Mouse (Mus musculus) left cerebral cortex, postnatal 10 days (tissue): ENCODE results near the gene Ddr1. TPM values are rescaled to one million over a fixed set of nuclear protein-coding genes. Genes with fewer than 3 reads are reported as not detected.

ENCODE experiments used
- DNase-seq, 2 experiments: peaks; one replicate each; pipeline ENCODE4 v3.0.0; 2021 to 2022; ENCODE audit warnings: low spot score in 2 of 2, mixed read lengths in 1 of 2; ENCODE audit errors: extremely low spot score in 1 of 2
- intact Hi-C: fragments of 180-260 bp; cut with DNase I; formaldehyde crosslinking; loops from one replicate; pipeline ENCODE4 v1.15.1; 2025
- total RNA-seq, 2 experiments: library from RNA; stranded (reverse); gene quantifications; 2 replicates each; pipeline ENCODE4 v1.2.3; 2021

Gene Ddr1
- total RNA-seq, 2 experiments from 2014 or later = 39.6 to 40.1 TPM

DNA sequence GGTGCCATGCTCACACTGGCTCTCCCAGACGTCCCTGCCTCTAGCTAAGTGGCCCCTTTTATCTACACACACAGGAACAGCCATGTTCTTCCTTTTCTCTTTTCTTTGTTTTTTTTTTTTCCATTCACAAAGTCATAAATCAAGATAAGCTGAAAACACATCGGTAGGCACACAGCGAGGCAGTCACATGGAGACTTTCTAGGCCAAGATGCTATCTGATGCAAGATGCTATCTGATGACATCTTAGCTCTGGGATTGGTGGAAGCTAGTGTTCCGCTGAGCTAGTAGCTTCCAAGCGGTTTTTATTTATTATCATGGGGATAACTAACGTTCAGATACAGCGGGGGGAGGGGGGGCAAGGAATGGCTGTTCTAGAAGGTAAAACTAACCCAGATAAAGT is 22.6 kb upstream of the Ddr1 start:
- intact Hi-C loops = no loop called here
- no peak for DNase-seq

DNA sequence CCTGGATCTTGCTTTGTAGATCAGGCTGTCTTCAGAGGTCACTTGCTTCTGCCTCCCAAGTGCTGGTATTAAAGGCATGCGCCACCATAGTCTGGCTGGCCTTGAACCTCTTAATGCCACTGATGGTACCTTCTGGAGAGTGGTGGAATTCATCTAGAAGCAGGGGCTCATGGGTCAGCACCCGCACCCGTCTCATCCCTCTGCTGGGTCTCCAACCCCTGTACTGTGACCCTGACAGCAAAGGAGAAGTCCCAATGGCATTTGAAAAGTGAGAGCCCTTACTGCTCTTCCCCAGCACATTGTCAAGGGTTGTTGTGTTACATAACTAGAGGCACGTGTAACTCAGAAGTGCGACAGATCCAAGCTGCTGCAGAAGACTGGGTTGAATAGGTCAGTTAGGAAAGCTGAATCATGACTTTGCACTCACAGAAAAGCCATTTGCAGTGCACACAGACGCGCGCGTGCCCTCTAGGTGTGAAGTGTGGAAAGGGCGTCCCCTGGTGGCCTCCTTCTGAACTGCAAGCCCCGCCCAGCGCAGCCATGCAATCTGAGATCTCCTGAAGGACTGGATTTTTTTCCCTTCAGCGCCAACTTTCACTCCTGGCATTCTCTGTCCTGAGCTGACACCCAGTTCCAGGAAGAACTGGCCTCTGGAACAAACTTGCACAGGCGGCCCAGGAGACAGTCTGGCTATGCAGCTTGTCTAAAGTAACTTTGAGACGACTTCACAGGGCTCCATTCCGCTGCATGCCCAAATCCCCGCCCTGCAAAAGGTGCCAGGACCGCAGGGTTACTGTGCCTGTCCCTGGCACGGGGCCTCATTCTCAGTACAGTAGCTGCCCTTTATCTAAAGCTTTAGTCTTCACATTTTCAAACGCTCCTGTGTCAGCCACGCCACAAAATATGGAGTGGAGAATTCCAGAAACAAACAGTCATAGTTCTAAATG is 21.1 kb upstream of the Ddr1 start:
- intact Hi-C loops = no loop called here
- peak; percentile 84 to 87 for DNase-seq

DNA sequence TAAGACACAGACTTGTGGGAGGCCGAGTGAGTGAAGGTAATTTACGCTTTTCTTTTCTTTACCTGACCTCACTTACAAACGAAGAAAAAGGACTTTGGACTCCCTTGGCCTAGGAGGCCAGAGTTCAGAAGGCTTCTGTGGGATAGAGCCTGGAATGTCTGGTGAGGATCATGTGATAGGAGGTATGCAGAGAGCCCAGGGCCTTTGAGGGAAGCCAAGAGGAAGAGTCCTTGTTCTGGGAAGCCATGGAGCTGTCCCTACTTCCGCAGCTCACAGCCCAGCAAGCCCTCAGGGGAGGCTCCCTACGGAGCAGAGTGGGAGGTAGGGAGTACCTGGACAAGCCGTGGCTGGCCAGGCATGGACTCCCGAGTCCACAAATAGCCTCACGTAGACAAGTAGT is 17.3 kb upstream of the Ddr1 start:
- no peak for DNase-seq
- intact Hi-C loops = no loop called here

DNA sequence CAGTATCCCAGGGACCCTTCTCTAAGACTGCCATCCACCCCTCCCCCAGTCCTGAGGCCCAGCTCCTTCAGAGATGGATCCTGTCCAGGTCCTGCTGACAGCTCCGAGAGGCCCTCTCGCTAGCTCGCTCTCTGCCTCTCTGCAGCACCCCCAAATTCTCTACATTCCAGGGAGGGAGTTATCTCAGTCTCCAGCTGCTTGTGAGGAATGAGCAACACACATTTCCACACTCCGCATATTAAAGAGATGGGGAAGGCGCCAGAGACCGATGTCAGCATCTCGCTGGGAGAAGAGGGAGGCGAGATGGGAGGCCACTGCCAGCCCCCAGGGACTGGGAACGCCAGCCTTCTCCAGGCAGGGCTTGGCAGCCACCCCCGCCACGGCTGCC is 15.9 kb upstream of the Ddr1 start:
- DNase-seq = peak in 1 of 2 experiments; percentile 72

DNA sequence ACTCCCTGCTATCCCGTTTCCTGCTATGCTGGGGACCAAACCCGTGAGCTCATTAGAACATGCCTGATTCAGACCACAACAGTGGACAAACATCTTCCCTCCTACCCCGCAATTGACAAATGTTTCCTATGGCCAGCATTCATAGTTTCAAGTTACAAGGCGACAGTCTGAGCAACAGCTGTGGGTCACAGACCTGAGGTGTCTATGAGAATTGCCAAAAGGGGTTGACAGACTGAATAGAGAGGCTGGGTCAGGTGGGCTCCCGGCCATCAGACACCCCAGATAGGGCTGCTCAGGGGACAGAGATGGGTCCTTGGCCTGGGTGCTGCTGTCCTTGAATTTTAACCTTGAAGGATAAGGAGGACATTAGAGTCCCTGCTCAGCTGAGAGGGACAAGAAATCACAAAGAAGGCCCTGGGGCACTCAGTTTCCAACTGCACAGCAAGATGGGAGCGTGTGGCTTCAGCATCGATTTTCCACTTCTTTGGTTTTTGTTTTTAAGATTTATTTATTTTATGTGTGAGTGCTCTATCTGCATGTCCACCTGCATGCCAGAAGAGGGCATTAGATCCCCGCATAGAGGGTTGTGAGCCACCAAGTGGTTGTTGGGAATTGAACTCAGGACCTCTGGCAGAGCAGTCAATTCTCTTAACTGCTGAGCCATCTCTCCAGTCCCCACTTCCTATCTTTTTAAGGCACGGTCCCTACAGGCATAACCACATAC is 15.4 kb upstream of the Ddr1 start:
- DNase-seq = no peak
- intact Hi-C loops = no loop called here

More for the DNA sequence above, 15.9 kb upstream of the Ddr1 start:
- intact Hi-C loops = no loop called here

DNA sequence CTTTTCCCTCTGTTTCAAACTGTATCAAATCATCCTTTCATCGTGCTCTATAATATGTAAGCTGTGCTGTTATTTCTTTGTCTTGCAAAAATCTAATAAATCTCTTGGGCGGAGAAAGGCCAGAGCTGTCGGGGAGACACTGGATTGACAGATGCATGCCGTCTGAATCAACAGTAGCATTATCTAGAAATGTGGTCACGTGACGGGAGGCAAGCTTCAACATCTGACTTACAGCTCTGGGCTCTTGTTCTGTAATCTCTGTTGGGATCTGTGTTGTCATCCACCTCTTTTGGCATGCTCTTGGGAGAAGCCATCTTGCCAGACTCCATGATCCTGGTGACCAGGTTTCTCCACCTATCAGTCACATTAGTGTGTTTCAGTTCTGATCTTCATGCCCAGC is 12.7 kb upstream of the Ddr1 start:
- intact Hi-C loops = no loop called here
- DNase-seq = no peak

DNA sequence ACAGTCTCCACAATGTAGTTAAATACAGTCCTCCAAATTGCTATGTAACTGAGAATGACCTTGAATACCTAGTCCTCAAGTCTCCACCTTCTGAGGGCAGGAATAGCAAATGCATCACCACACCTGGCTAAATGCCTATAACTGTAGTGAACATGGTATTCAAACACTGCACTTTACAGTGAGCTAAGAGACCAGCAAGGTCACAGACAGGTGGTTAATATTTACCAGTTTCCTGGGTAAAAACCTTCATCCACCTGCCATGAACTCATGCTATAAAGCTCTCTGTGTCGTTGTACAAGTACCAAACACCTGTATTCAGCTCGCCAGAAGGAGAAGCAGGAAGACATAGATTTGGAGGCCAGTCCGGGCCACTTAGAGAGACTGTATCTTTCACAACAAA is 11.7 kb upstream of the Ddr1 start:
- intact Hi-C loops = no loop called here
- no peak for DNase-seq

DNA sequence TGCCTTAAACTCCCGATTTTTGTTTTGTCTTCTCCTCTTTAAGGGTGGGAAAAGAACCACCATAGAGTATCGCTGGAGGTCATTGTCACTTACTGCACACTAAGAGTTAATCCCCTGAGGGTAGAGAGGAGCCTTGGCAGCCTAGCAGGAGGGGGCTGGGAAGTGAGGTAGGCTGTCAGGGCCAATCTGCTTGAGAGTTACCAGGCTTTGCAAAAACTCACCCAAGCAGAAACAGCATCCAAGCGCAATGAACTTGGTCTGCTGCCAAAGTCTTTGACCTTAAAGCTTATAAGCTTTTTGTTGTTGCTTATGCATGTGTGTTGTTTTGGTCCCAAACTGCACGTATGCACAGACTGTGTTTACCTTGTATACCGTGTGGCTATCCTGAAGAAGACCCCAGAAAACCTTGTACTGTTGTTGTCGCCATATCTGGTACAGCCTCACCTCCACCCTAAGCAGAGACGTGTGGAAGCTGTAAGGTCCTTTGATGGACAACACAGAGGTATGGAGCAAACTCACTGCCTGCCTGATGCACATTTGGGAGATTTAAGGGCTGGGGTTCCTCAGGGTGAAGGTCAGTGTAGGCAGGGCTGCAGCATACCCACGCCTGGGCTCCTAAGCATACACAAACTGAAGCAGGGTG is 6.4 kb upstream of the Ddr1 start:
- DNase-seq = no peak
- intact Hi-C loops = no loop called here

DNA sequence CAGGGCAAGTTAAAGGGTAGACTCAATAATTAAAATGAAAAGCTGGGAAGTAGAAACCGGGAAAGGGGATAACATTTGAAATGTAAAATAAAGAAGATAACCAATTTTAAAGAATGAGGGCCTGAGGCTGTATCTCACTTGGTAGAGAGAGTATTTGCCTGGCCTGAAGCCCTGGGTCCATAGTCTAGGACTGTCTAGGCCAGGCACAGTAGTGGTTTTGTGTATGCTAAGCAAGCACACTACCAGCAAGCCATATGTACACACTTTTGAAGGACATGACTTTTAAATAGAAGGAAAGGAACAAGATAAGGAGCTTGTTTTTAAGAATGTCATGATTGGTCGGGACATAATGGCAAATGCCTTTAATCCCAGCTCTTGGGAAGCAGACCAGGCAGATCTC is 4.2 kb upstream of the Ddr1 start:
- DNase-seq = no peak
- intact Hi-C loops = no loop called here

DNA sequence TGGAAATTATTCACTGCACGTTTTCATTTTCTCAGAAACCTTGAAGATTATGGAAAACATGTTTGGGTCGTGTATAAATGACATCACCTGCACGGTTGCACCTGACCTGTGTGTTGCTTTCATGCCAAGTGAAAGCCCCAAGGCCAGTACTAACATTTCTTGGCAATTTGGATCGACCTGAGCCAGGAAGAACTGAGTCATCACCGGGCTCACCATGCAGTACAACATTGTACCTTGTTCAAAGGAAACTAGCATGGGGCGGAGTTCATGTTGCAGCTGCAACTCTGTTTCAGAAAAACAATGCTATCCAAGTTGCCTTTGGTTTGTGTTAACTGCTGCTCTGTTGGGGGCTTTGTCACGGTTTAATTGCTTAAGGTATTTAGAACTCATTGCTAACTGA is 3.5 kb upstream of the Ddr1 start:
- intact Hi-C loops = no loop called here
- no peak for DNase-seq

DNA sequence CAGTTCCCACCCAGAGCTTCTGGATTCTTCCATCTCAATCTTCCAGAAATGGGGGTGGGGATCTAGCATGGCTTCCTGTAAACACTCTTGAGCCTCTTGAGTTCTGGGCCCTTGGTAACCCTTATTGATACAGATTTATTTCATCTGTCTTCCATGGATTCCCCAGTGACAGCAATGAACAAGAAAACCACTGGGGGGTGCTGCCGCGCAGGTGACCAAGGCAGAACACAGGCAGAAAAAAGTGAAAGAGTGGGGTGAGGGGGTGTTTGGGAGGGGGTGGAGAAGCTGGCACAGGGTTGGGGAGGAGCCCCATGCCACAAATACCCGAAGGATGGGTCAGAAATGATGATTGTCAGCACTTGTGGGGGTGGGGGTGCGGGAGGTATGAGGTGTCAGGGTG is 1.4 kb upstream of the Ddr1 start:
- DNase-seq = peak in 1 of 2 experiments; percentile 67
- intact Hi-C loops = no loop called here

DNA sequence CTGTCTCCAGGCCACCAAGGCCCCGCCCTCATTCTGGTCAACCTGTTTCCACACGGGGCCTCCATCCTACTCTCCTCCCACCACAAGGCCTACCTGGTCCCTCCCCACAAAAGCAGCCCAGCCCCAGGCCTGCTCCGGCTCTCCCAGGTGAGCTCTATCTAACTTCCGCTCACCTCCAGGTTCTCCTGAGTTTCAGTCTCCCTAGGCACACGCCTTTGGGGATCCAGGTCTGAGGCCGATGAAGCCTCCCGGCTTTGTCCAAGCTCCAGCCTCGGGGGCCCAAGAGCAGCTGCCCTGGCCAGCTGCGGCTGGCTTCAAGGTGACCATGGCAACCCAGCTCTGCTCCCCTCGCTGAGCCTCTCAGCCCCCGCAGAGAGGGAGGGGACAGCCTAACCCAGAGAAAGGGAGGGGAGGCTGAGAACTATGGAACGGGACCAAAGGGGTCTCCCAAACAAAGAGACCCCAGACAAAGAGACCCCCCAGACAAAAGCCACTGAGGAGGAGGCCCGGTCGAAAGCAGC is 610 bp downstream of the Ddr1 start:
- DNase-seq = peak in 1 of 2 experiments; percentile 80
- intact Hi-C loops = no loop called here

DNA sequence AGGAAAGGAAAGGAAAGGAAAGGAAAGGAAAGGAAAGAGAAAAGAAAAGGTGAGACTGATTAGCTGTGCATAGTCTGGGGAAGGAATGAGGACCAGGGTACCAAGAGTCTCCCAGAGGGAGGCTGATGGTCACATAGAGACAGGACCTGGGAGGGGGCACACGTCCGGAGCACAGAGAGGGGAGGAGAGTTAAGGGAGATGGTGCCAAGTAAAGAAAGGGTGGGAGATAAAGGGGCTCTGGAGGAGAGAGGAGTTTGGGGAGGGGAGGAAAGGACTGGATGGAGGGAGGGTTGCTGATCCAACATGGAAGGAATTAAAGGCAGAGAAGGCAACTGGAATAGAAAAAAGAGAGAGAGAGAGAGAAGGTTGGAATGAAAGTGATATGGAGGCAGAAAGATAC is 1.4 kb downstream of the Ddr1 start:
- no peak for DNase-seq
- intact Hi-C loops = no loop called here

DNA sequence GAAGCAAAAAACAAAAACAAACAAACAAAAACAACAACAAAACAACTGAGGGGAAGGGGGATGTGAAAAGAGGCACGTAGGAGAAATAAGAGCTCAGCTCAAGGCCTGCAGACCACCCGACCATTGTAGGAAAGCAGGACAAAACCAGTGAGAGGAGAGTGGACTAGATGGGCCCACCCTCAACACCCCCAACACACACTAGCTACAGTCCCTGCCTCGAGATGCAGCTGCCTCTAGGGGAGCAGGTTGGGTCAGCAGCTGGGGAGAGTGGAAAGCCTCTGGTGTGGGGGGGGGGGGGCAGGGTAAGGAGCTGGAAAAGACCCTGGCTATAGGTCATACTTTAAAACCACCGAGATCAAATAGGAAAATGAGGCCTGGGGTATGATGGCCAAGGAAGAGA is 1.8 kb downstream of the Ddr1 start:
- DNase-seq = no peak
- intact Hi-C loops = no loop called here

DNA sequence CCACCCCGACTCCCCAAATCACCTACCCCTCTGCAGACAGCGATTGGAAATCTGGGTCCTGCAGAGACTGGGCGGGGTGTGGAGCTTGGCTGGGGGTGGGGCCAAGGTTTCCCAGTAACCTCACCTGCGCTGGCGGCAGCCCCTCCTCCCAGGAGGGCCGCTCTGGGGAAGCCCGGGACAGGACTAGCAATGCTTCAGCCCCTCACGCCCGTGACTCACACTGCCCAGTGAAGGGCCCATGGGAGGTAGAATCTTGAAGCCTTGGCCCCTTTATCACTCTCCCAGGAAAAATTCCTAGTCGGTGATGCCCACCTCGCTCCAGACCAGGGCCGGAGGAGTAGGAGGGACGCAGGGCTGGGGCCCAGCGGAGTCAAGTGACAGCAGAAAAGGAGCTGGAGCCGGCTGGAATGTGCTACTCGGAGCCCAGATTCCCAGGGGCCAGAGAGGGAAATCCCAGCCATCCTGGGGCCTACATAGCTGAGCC is 2.4 kb downstream of the Ddr1 start:
- intact Hi-C loops = no loop called here
- no peak for DNase-seq

DNA sequence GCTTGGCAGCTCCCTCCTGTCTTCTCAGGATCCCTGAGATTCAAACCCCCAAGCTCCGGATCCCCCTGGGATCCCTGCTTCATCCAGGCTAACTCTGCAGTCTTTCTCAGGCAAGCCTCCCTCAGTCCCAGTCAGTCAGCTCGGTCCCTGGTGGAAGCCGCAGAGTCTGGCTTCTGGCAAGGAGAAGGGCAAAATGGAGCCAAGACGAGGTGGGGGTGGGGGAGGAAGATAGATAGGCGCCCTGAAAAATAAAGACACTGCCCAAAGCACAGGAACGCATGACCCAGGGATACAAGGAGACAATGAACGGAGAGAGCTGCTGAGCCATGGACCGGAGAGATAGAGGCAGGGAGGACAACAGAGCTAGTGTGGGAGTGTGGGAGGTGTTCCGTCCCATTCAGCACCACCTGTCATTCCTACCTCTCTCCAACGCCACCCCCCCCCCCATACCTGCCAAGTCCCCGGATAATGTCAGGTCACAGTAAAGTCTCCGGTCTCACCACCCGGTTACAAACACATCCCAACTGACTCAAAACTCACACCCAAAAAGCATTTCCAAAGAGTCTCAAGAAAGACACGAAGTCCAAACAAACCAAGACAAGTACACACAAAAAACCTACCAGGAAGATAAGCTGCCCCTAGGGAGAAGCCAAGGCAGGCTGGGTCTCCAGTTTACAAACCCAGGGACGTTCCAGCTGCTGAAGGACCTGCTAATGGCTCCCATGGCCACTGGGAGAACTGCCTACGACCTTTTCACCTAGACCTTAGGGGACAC is 3.0 kb downstream of the Ddr1 start:
- intact Hi-C loops = no loop called here
- no peak for DNase-seq

DNA sequence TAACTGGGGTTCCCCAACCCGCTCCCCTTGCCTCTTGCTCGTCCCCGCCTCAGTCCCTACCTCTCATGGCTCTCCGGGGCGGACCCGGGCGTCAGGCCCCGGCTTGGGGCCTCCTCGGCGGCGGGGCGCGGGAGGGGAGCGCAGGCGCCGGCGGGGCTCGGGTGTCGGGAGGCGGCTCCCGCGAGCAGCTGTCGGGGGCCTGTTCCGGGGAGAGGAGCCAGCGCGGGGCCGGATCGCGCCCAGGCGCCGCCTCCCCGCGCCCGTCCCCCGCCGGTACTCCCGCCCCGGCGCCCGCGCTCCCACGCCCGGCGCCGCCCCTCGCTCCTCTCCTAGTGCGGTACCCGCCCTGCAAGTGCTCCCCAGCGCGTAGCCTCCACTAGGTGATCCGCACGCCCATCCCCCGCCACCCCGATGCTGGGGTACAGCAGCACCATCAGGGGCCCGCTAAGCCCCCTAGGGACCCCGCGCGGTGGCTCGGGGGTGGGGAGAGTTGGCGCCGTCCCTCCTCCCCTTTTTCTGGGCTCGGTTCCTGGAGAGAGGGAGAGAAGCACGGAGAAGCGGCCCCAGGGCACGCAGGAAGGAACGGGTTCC is 4.0 kb downstream of the Ddr1 start:
- peak; percentile 63 to 89 for DNase-seq
- intact Hi-C loops = no loop called here

DNA sequence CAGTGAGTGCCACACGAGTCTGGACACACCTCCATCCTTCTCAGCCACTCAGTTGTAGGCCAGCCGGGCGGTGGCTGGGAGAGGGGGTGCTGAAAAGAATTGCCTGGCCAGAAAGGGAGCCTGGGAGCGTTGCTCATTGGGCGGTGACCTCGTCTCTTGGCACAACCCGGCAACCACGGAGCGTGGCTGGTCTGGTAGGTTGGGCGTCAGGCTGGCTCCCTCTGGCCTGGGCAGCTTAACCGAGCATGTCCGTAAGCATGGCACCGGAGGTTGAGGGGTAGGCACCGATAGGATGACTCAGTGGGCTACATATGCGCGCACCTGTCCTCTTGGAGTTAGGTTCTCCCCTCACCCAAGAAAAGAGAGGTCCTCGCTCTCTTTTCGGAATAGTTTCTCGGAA is 4.5 kb downstream of the Ddr1 start:
- intact Hi-C loops = no loop called here
- peak in 1 of 2 experiments; percentile 80 for DNase-seq
